Comparison of ENCODE assay signal across 30 mouse cellular contexts in genomic region chr1:186540070-186540469, GRCm38 (mm10).
"Had no signal": no experiment of that assay in that cellular context is flagged by ENCODE, and none has a peak within 500 bp of the region (broad histone marks: within the 10 kb centered on the region; RNA-seq: fewer than 3 reads in every experiment).

No protein-coding gene starts in this region.

- H3K9ac ChIP-seq: limb, embryonic 12.5 days; limb, embryonic 13.5 days; limb, embryonic 15.5 days; liver, embryonic 12.5 days; liver, embryonic 13.5 days; liver, embryonic 14.5 days; liver, embryonic 15.5 days; liver, postnatal 0 days; lung, embryonic 15.5 days; midbrain, embryonic 12.5 days; midbrain, embryonic 13.5 days; midbrain, embryonic 15.5 days; neural tube, embryonic 12.5 days had no signal

- H3K9me3 ChIP-seq: limb, embryonic 10.5 days; limb, embryonic 12.5 days; limb, embryonic 15.5 days; liver, embryonic 12.5 days; liver, embryonic 13.5 days; liver, embryonic 15.5 days; lung, embryonic 15.5 days; midbrain, embryonic 10.5 days; midbrain, embryonic 13.5 days; midbrain, embryonic 15.5 days; neural tube, embryonic 12.5 days had no signal

- H3K27ac ChIP-seq: left cerebral cortex, adult 2 months; limb, embryonic 10.5 days; limb, embryonic 12.5 days; limb, embryonic 13.5 days; limb, embryonic 15.5 days; liver, embryonic 12.5 days; liver, embryonic 13.5 days; liver, embryonic 14.5 days; liver, embryonic 15.5 days; lung, embryonic 15.5 days; macrophage; midbrain, embryonic 10.5 days; midbrain, embryonic 12.5 days; midbrain, embryonic 13.5 days; midbrain, embryonic 15.5 days; neural tube, embryonic 12.5 days had no signal

- H3K4me2 ChIP-seq: limb, embryonic 12.5 days; limb, embryonic 13.5 days; limb, embryonic 15.5 days; liver, embryonic 11.5 days; liver, embryonic 12.5 days; liver, embryonic 13.5 days; liver, embryonic 15.5 days; lung, embryonic 15.5 days; midbrain, embryonic 11.5 days; midbrain, embryonic 12.5 days; midbrain, embryonic 13.5 days; midbrain, embryonic 15.5 days; neural tube, embryonic 12.5 days had no signal

- ATAC-seq: liver, embryonic 12.5 days; liver, postnatal 0 days; lung, postnatal 0 days; midbrain, embryonic 13.5 days; midbrain, embryonic 15.5 days; midbrain, embryonic 16.5 days had no signal

- H3K4me1 ChIP-seq: limb, embryonic 10.5 days; limb, embryonic 12.5 days; limb, embryonic 13.5 days; limb, embryonic 15.5 days; liver, embryonic 12.5 days; liver, embryonic 13.5 days; liver, embryonic 15.5 days; lung, embryonic 15.5 days; megakaryocyte, embryonic 14.5 days; midbrain, embryonic 10.5 days; midbrain, embryonic 12.5 days; midbrain, embryonic 13.5 days; midbrain, embryonic 15.5 days; neural tube, embryonic 12.5 days had no signal

- DNase-seq: left cerebral cortex, postnatal 4 days; liver; liver, embryonic 13.5 days; liver, postnatal 0 days; lung, adult 18-20 months; lung, postnatal 10 days; lung, postnatal 14 days; lung, postnatal 4 days; midbrain, embryonic 14.5 days had no signal

- H3K4me3 ChIP-seq: left cerebral cortex, adult 2 months; limb, embryonic 10.5 days; limb, embryonic 12.5 days; limb, embryonic 13.5 days; limb, embryonic 15.5 days; liver, embryonic 12.5 days; liver, embryonic 13.5 days; liver, embryonic 15.5 days; lung, embryonic 15.5 days; megakaryocyte, embryonic 14.5 days; midbrain, embryonic 10.5 days; midbrain, embryonic 12.5 days; midbrain, embryonic 13.5 days; midbrain, embryonic 15.5 days; myocyte; neural tube, embryonic 12.5 days had no signal

- H3K36me3 ChIP-seq: limb, embryonic 10.5 days; limb, embryonic 12.5 days; limb, embryonic 13.5 days; limb, embryonic 15.5 days; liver, embryonic 12.5 days; liver, embryonic 13.5 days; liver, embryonic 15.5 days; lung, embryonic 15.5 days; midbrain, embryonic 10.5 days; midbrain, embryonic 12.5 days; midbrain, embryonic 13.5 days; midbrain, embryonic 15.5 days; neural tube, embryonic 12.5 days had no signal

- H3K27me3 ChIP-seq: limb, embryonic 12.5 days; limb, embryonic 13.5 days; limb, embryonic 15.5 days; liver, embryonic 12.5 days; liver, embryonic 13.5 days; liver, embryonic 15.5 days; lung, embryonic 15.5 days; megakaryocyte, embryonic 14.5 days; midbrain, embryonic 12.5 days; midbrain, embryonic 13.5 days; midbrain, embryonic 15.5 days; neural tube, embryonic 12.5 days had no signal
